Mouse (Mus musculus): ENCODE measurements around the gene Ggact.

- TF ChIP-seq CTCF (IDR thresholded peaks at IDR 0.05; ENCODE audit: borderline replicate concordance, insufficient read depth, low read depth, low read length) = no peak
- TF ChIP-seq POLR2A (IDR thresholded peaks at IDR 0.05; ENCODE audit: borderline replicate concordance, insufficient read depth, low read length) = no peak
Observed at GRCm38 (mm10) chr14:122902136-122902535, 11.4 kb downstream of the Ggact start.

Data from cerebellum, adult 2 months (tissue).